Mouse (Mus musculus) heart, postnatal 14 days (tissue): Measurements from ENCODE around the gene Smarca2. TPM values are rescaled to one million over a fixed set of nuclear protein-coding genes. Genes with fewer than 3 reads are reported as not detected.

ENCODE experiments used
- DNase-seq, 2 experiments: peaks; one replicate each; pipeline ENCODE4 v3.0.0; 2021 to 2022
- intact Hi-C: fragments of 180-260 bp; cut with DNase I; formaldehyde crosslinking; loops from one replicate; pipeline ENCODE4 v1.15.1; 2025
- long read RNA-seq, 2 experiments: library from polyadenylated mRNA; stranded (forward); transcript quantifications; one replicate each; pipeline ENCODE4 v2.0.0; 2021
- total RNA-seq, 2 experiments: library from RNA; stranded (reverse); gene quantifications; 2 replicates each; pipeline ENCODE4 v1.2.3; 2021

Gene Smarca2
- 10 to 100 TPM; 61.7 to 71.6 TPM for total RNA-seq
- long read RNA-seq, experiment 1, full-length matches to known transcripts = 5 of 26 reads
- long read RNA-seq, experiment 1, partial matches to known transcripts = 10 of 26 reads
- long read RNA-seq, experiment 1, other reads (novel, unspliced or antisense) = 11 of 26 reads
- long read RNA-seq, experiment 2, full-length matches to known transcripts = 5 of 23 reads
- long read RNA-seq, experiment 2, partial matches to known transcripts = 13 of 23 reads
- long read RNA-seq, experiment 2, other reads (novel, unspliced or antisense) = 5 of 23 reads

GRCm38 (mm10) chr19:26604755-26605300, at the start of gene Smarca2:
Gene Smarca2 (plus strand): TSS chr19:26605050.
- DNase-seq = peak; percentile 98 to 99
- intact Hi-C loops = loop anchor here (5.0 to 10.0 kb wide), 2 partner anchors 37 to 820 kb away; partner anchors contain the start of gene Pum3

- DNase-seq = no peak
- intact Hi-C loops = no loop called here
These were observed 40.0 kb upstream of the Smarca2 start for GRCm38 (mm10) chr19:26564850-26565249.

GRCm38 (mm10) chr19:26566109-26566508, 38.7 kb upstream of the Smarca2 start:
- peak in 1 of 2 experiments; percentile 2 for DNase-seq

GRCm38 (mm10) chr19:26568236-26568635, 36.6 kb upstream of the Smarca2 start:
- intact Hi-C loops = no loop called here
- no peak for DNase-seq

More at GRCm38 (mm10) chr19:26566109-26566508, 38.7 kb upstream of the Smarca2 start:
- intact Hi-C loops = no loop called here

GRCm38 (mm10) chr19:26568941-26569340, 35.9 kb upstream of the Smarca2 start:
- DNase-seq = no peak
- intact Hi-C loops = no loop called here

- intact Hi-C loops = no loop called here
- DNase-seq = no peak
These were observed 35.4 kb upstream of the Smarca2 start for GRCm38 (mm10) chr19:26569461-26569860.

GRCm38 (mm10) chr19:26579645-26580044, 25.2 kb upstream of the Smarca2 start:
- intact Hi-C loops = no loop called here

GRCm38 (mm10) chr19:26580061-26580460, 24.8 kb upstream of the Smarca2 start:
- DNase-seq = no peak
- intact Hi-C loops = no loop called here

More at GRCm38 (mm10) chr19:26579645-26580044, 25.2 kb upstream of the Smarca2 start:
- DNase-seq = no peak

GRCm38 (mm10) chr19:26594661-26595060, 10.2 kb upstream of the Smarca2 start:
- DNase-seq = no peak
- intact Hi-C loops = no loop called here

- intact Hi-C loops = loop anchor here (10.0 kb wide), 1 partner anchor 823 kb away; the partner anchor contains the start of gene Pum3
- no peak for DNase-seq
These were observed 3.4 kb upstream of the Smarca2 start for GRCm38 (mm10) chr19:26601459-26601858.

- intact Hi-C loops = loop anchor here (10.0 kb wide), 1 partner anchor 821 kb away; the partner anchor contains the start of gene Pum3
- no peak for DNase-seq
These were observed 1.5 kb upstream of the Smarca2 start for GRCm38 (mm10) chr19:26603296-26603860.

GRCm38 (mm10) chr19:26603906-26604754, 720 bp upstream of the Smarca2 start:
- DNase-seq = no peak
- intact Hi-C loops = loop anchor here (10.0 kb wide), 1 partner anchor 821 kb away; the partner anchor contains the start of gene Pum3

GRCm38 (mm10) chr19:26605438-26606320, 829 bp downstream of the Smarca2 start:
- intact Hi-C loops = loop anchor here (5.0 to 10.0 kb wide), 2 partner anchors 37 to 819 kb away; partner anchors contain the start of gene Pum3
- peak; percentile 69 to 70 for DNase-seq

- DNase-seq = peak; percentile 66 to 77
- intact Hi-C loops = loop anchor here (5.0 to 10.0 kb wide), 2 partner anchors 36 to 818 kb away; partner anchors contain the start of gene Pum3
These were observed 1.7 kb downstream of the Smarca2 start for GRCm38 (mm10) chr19:26606321-26607155.

- intact Hi-C loops = loop anchor here (5.0 to 10.0 kb wide), 2 partner anchors 35 to 818 kb away; partner anchors contain the start of gene Pum3
- peak in 1 of 2 experiments; percentile 75 for DNase-seq
These were observed 2.3 kb downstream of the Smarca2 start for GRCm38 (mm10) chr19:26607156-26607536.

GRCm38 (mm10) chr19:26607551-26608433, 2.9 kb downstream of the Smarca2 start:
- intact Hi-C loops = loop anchor here (5.0 to 10.0 kb wide), 2 partner anchors 35 to 817 kb away; partner anchors contain the start of gene Pum3
- peak in 1 of 2 experiments; percentile 54 for DNase-seq

- intact Hi-C loops = loop anchor here (5.0 to 10.0 kb wide), 2 partner anchors 34 to 816 kb away; partner anchors contain the start of gene Pum3
These were observed 3.6 kb downstream of the Smarca2 start for GRCm38 (mm10) chr19:26608434-26608812.

More at GRCm38 (mm10) chr19:26608434-26608812, 3.6 kb downstream of the Smarca2 start:
- DNase-seq = no peak
